Mouse (Mus musculus) WW6 (cell line): ENCODE measurements around the gene Tph2.

Source experiments
- DNase-seq: peaks from one replicate; pipeline ENCODE4 v3.0.0-alpha.2; 2013; ENCODE audit warnings: low read depth, low spot score

Gene Tph2

GRCm38 (mm10) chr10:115143641-115144040 is 41.2 kb downstream of the Tph2 start:
- no peak for DNase-seq

GRCm38 (mm10) chr10:115137016-115137415 is 47.8 kb downstream of the Tph2 start:
- no peak for DNase-seq

GRCm38 (mm10) chr10:115127907-115128306 is 56.9 kb downstream of the Tph2 start:
- DNase-seq: no peak

GRCm38 (mm10) chr10:115125550-115125949 is 59.3 kb downstream of the Tph2 start:
- no peak for DNase-seq

DNA sequence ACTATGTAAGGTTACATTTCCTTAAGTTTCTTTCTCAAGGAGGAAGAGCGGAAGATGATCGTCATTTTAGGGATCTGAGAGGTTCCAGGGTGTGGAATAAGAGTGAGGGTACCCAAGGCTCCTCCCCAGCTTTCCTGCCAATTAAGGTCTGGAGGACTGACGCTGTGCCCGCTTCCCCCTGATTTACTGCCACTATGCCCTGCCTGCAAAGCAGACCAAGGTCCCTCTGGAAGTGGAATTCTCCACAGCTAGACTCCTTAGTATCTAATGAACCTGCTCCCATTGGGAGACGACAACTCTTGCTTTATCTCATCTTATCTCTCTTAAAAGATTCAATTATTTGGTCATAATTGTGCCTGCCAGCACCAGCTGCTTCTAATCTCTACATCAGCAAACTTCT is 59.8 kb downstream of the Tph2 start:
- DNase-seq: no peak

GRCm38 (mm10) chr10:115107666-115108540 is 76.9 kb downstream of the Tph2 start:
- no peak for DNase-seq

- no peak for DNase-seq
These were observed 80.6 kb downstream of the Tph2 start for GRCm38 (mm10) chr10:115104175-115104574.

DNA sequence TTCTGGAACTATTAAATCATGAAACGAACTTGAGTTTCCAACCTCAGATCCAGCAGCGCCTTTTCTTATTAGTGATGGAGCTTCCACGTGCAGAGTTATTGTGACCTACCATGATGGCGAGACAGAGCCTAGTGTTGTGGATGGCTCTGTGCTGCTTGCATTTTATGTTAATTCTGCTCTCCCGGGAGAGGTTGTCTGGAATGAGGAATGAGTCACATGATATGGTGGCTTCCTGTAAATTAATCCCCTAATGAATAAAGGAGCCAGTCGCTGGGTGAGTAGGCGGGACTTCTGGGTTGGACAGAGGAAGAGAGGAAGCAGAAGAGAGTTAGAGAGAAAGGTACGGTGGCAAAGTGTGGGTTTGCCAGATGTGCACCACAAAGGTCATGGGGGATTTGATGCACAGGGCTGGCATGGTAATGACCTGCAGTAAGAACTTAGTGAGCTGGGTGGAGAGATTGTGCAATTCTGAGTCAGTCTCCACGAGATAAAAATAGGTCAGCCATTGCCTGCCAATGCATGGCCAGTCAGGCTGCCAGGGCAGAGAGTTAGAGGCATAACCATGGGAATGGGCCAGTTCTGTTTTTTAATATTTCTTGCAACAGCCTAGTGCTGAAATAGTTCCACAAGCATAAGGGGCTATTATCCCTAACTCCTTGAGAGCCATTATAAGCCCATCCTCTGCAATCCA is 84.8 kb downstream of the Tph2 start:
- DNase-seq: no peak

- DNase-seq: peak; percentile 29
These were observed 87.7 kb downstream of the Tph2 start for GRCm38 (mm10) chr10:115097163-115097562.

DNA sequence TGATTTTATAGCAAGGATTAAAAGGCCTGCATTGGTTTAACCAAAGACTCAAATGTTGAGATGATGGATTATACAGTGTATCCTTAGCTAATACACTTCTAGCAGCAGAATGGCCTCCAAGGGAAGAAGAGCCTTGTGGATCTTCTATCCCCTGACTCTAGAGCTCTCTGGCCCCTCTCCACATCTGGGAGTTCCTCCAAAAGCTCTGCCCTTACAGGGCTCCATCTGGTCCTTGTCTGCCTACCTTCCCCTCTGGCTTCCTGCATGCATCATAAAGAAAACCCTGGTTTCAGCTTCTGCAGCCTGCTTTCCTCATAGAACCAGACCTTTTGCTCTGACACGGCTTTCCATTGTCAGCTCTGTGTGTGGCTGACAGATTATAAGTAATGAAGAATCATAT is 88.6 kb downstream of the Tph2 start:
- no peak for DNase-seq

DNA sequence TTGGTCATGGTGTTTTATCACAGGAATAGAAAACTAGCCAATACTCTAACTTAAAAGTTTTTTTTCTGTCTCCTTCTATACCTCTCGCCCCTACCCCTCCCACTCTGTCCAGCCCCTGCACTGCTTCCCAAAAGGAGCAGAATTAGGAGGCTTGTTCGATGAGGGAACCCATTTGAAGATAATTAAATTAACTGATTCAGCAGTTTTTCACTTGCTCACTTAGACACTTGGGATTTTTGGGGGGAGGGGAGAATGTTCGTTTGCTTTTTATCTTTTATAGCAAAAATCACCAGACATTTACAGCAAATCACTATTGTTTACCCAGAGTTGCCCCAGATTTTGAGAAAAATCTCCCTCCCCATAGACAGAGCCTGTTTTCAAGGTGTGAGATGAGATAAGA is 106.6 kb downstream of the Tph2 start:
- no peak for DNase-seq

GRCm38 (mm10) chr10:115069123-115069911 is 115.5 kb downstream of the Tph2 start:
- DNase-seq: no peak

DNA sequence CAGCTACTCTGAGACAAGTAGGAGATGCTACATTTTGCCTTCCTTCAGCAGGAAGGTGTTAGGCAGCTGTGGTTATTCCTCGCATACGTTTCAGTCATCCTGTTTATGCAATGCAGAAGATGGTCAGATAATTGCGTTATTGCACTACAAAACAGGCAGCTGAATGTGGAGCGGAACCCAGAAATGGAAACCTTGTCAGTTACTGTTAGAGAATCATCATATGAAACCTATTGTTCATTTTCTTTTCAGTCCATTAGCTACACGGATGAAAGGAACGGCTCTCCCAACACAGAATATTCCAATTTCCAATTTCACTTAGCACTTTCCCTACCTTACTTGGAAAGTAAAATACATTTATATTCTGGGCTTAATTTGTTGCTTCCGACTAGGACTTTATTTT is 120.9 kb downstream of the Tph2 start:
- no peak for DNase-seq

DNA sequence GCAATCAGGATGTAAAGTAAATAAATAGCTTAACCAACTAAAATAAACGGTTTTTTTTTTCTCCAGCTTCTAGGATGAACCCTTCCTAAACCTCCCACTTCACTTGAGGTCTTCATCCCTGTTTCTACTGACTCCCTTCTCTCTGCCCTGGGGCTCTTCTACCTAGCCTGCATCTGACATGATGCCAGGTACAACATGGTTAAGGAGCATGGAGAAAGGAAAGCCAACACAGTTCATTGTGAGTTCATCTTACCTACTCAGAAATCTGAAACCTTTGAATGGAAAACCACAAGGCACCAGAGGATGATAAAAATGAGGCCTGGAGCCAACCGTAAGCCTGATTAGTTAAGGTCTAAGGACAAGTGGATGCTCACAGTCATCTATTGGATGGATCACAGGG is 123.3 kb downstream of the Tph2 start:
- no peak for DNase-seq

GRCm38 (mm10) chr10:115060759-115061158 is 124.1 kb downstream of the Tph2 start:
- no peak for DNase-seq

GRCm38 (mm10) chr10:115051602-115052001 is 133.2 kb downstream of the Tph2 start:
- peak; percentile 14 for DNase-seq

DNA sequence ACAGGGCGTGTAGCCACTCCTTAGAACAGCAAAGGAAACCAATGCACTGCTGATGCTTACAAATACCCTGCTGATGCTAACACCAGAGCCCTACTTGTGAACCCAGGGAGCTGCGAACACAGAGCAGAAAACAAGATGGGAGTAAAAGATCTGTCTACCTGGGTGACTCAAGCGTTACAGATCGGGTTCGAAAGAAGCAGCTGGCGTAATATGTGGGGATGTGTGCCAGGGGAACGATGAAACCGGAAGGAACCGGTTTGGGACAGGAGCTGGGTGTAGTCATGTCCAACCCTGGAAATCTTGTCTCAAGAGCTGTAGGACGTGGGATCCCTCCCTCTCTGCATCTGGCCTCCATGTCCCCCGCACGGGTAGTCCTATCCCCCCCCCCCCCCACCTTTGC is 134.1 kb downstream of the Tph2 start:
- no peak for DNase-seq

DNA sequence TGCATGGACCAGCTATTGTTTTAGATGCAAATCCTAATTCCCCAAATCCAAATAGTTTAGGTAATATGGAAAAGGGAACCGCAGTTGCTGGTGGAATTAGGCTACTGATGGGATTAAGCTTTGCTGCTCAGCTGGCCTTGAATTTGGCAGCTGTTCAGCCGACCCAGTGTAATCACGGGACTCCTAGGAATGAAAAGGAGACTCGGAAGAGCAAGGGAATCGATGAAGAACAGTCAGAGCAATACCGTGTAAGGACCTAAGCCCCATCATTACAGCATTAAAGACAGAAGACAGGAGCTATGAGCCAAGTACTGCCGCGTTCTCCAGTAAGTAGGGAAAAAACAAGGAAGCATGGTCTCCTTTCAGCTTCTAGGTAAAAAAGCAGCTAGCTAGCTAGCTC is 134.6 kb downstream of the Tph2 start:
- DNase-seq: no peak

DNA sequence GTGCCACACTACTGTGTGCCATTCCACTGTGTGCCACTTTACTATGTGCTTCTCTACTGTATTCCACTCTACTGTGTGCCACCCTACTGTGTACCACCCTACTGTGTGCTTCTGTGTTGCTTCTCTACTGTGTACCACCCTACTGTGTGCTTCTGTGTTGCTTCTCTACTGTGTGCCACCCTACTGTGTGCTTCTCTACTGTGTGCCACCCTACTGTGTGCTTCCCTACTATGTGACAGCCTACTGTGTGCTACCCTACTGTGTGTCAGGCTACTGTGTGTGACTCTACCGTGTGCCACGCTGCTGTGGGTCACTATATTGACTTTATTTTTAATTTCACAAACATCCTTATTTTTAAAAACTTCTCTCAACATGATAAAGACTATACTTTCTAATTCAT is 136.3 kb downstream of the Tph2 start:
- no peak for DNase-seq

DNA sequence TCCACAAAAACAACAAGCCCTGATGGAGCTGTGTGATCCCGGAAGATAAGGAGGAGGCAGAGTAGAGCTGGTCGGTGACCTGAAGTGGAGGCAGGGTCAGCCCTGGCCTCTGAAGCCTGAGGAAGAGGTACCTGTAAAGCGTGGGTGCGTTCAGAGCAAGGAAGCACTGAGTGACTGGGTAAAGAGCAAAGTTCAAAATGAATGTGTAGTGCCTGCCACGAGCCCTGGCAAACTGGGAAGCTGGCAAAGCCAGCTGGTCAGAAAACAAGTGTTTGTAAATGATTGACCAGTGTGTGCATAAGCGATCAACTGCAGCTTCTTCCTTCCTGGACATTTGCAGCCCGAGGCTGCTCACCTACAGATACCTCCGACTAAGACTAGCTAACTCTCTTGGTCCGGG is 149.1 kb downstream of the Tph2 start:
- peak; percentile 9 for DNase-seq
